Mouse (Mus musculus) left cerebral cortex, adult 2 months (tissue): ENCODE data around the gene Ldlrad1. TPM values are rescaled to one million over a fixed set of nuclear protein-coding genes. Genes with fewer than 3 reads are reported as not detected.

Experiments used
- DNase-seq, 2 experiments: peaks; one replicate each; pipeline ENCODE4 v3.0.0; 2021 to 2022; ENCODE audit warnings: low spot score in 2 of 2, mixed read lengths in 1 of 2; ENCODE audit errors: extremely low spot score in 1 of 2
- H3K27ac ChIP-seq: fragments of 200-600 bp; 2 replicates; pipeline ENCODE4 v1.8.1; 2022
- H3K4me3 ChIP-seq: fragments of 200-600 bp; 2 replicates; pipeline ENCODE4 v1.8.1; 2022
- CTCF ChIP-seq: fragments of 200-600 bp; IDR thresholded peaks from 2 replicates; pipeline ENCODE4 v1.8.1; 2022; ENCODE audit warnings: antibody characterized with exemption, mild to moderate bottlenecking, moderate library complexity
- intact Hi-C: fragments of 180-260 bp; cut with DNase I; formaldehyde crosslinking; loops from one replicate; pipeline ENCODE4 v1.15.1; 2025
- total RNA-seq, 2 experiments: library from RNA; stranded (reverse); gene quantifications; 2 replicates each; pipeline ENCODE4 v1.2.3; 2021

Gene Ldlrad1
- total RNA-seq, 2 experiments from 2014 or later = not detected

DNA sequence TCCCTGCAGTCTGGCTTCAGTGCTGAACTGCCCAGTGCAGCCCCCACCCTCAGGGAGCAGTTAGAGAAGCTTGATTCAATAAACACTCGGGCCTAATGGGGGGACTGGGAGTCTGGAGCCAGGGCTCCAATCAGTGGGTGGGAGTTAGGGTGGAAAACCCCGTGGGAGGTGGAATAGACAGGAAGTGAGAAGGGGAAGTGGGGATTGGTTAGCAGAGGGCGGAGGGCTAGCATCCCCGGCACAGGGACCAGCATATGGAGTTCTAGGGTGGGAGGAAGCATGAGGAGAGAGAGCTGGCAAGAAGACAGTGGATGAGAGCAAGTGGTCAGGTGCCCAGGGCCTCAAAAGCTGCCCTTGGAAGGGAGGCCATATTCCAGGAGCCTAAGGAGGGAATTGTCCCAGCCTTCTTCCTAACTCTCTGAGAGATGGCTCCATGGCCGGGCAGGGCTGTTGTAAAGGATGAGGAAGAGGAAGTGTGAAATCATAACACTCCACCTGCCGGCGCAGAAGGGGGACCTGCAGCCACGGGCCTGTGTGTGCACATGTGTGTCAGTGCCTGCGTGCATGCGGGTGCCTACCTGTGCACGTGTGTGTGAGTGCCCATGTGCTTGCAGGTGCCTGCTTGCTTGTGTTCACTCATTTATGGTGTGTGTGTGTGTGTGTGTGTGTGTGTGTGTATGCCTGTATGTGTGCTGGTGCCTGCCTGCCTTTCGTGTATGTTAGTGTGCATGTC is 4.5 kb downstream of the Ldlrad1 start:
- no peak for DNase-seq
- no peak for TF ChIP-seq CTCF
- intact Hi-C loops = no loop called here
- no peak overlapping the region for H3K27ac ChIP-seq
- H3K4me3 ChIP-seq = no peak overlapping the region

DNA sequence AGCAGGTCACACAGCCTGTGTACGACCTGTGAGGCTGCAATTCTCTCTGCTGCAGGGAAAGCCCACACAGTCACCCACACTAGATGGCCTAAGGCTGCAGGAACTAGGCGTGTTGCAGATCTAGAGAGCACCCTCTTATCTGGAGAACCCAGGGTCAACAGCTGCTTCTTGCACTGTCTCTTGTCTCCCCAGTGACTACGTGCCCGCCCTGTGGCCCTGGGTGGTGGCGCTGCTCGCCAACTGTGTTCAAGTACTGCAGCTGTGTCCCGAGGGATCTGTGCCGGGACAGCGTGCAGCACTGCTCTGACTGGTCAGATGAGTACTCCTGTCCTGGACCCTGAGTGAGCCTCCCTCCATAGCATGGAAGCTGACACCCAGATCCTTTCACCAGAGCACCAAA is 8.6 kb downstream of the Ldlrad1 start:
- no peak for TF ChIP-seq CTCF
- intact Hi-C loops = no loop called here
- Histone ChIP-seq H3K4me3 (no peak overlapping the region), H3K27ac (no peak overlapping the region)
- no peak for DNase-seq

DNA sequence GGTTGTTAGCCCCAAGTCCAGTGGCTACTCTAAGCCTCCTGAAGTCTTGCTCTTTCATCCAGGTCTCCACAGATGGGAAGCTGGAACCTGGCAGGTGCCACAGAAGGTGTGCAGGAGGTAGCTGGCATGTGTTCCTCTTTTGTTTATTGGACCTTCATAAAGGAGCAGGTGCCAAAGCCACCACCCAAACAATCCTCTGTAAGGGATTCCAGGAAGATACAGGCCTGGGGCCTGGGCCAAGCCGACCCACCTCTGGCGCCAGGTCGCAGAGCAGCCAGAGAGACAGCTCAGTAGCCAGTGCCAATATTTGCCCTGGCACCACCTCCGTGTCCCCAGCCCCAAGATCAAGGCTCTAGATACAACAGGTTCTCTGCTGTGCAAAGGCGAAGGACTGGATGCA is 12.5 kb downstream of the Ldlrad1 start:
- Histone ChIP-seq H3K27ac (no peak overlapping the region), H3K4me3 (no peak overlapping the region)
- DNase-seq = no peak
- intact Hi-C loops = no loop called here
- TF ChIP-seq CTCF = no peak

DNA sequence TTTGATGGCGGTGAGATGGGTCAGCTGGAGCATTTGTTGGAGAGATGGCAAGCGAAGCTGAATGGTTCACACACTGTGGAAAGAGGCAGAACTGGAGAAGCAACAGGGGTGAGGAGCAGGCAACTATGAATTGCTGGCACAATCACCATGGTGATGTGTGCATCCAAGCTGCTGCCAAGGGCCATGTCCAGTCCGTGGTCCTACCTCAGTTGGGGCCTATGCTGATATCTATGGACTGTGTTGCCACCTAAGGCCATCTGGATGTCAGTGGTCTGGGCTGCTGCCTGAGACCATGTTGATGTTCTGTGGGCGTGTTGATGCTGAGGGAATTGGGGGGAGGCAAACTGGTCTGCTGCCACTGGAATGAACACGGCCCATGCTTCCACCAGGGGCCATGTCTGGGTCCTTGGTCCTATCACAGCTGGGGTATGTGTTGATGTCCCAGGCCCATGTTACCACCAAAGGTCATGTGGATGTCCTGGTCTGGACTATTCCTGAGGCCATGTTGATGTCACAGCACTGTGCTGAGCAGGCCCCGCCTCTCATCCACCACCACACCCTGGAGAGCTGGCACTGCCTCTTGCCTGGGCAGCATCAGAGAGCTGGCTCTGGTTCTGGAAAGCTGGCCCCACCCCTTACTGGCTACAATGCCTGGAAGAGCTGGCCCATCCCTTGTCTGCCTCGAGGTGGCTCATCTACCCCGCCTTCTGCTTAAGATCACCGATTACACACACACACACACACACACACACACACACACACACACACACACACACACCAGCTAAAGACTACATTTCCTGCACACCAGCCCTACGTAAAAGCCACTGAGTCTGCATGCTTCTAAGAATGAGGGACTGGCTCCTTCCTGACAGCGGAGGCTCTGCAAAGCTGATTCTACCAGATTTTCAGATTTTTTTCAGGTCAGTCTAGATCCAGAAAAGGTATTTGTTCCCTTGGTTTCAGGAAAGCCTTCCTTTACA is 14.5 kb downstream of the Ldlrad1 start:
- Histone ChIP-seq H3K27ac (no peak overlapping the region), H3K4me3 (no peak overlapping the region)
- no peak for TF ChIP-seq CTCF
- no peak for DNase-seq
- intact Hi-C loops = no loop called here

DNA sequence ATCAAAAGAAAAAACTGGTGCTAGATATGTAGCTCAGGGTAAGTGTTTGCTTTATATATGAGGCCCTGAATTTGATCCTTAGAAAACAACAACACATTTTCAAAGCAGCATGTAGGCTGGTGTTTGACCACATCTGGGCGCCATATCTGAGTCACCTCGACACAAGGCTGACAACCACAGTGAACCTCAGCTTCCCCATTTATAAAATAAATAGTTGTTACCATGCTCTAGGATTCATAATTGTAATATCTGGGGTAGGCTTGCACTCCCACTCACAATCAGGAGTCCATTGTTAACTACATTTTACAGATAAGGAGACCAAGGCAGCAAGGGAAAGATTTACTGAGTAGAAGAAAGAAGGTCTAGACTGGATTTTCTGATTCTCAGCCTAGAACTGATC is 17.3 kb downstream of the Ldlrad1 start:
- intact Hi-C loops = no loop called here
- TF ChIP-seq CTCF = no peak
- DNase-seq = no peak
- Histone ChIP-seq H3K27ac (no peak overlapping the region), H3K4me3 (no peak overlapping the region)

DNA sequence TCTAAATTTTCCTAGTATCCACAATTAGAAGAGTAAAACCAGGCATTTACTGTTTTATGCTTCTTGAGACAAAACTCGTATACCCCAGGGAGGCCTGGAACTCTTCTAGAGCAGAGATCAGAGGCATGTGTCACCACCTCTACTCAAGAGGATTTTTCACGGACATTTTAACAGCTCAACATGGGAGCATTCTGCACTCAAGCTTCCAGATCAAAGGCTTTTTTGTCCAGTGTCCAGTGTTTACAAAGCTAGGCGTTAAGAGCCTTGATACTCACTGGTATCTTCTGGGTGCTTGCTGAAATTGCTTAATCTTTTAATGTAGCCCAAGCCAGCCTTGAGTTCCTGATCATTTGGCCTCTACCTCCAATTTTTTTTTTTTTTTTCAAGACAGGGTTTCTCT is 23.2 kb downstream of the Ldlrad1 start:
- DNase-seq = no peak
- Histone ChIP-seq H3K4me3 (no peak overlapping the region), H3K27ac (no peak overlapping the region)
- no peak for TF ChIP-seq CTCF
- intact Hi-C loops = loop anchor here (2.0 kb wide), 1 partner anchor 43 kb away; no protein-coding TSS in a partner anchor

DNA sequence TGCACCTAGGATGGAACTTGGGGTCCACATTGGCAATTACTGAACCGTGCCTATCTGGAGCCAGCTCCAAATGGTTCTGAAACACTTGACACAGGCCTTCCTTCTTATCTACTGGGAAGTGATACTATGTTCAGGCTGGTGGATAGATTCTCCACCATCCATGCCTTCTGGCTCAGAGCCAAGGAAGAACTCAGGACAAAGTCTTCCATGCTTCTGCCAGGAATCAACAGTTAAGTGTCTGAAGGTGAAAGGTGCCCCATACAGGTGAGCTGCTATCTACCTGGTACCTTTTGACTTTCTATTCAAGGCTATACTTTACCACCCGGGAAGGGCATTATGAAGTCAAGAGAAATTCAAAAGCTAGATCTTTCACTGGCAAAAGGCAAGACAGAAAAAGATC is 29.3 kb downstream of the Ldlrad1 start:
- no peak for DNase-seq
- no peak overlapping the region for H3K4me3 ChIP-seq
- intact Hi-C loops = no loop called here
- no peak for TF ChIP-seq CTCF
- H3K27ac ChIP-seq = no peak overlapping the region

DNA sequence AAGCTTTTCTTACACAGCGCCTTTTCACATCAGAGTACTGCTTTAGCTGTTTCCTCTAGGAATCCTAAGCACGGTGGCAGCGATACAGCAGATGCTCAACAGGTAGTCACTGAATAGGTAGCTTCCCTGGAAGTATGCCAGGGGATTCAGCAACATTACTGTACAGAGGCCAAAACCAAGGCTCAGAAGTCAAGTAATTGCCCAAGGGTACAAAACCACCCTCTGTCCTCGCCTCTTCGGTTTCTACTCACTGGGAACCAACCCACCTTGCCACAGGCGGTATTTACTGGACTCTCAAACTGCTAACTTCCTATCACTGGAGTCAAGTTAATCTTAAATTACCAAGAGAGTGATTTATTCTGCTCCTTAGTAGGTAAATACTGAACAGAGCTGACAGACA is 31.2 kb downstream of the Ldlrad1 start:
- no peak for DNase-seq
- intact Hi-C loops = no loop called here
- H3K4me3 ChIP-seq = no peak overlapping the region
- H3K27ac ChIP-seq = no peak overlapping the region
- TF ChIP-seq CTCF = no peak

DNA sequence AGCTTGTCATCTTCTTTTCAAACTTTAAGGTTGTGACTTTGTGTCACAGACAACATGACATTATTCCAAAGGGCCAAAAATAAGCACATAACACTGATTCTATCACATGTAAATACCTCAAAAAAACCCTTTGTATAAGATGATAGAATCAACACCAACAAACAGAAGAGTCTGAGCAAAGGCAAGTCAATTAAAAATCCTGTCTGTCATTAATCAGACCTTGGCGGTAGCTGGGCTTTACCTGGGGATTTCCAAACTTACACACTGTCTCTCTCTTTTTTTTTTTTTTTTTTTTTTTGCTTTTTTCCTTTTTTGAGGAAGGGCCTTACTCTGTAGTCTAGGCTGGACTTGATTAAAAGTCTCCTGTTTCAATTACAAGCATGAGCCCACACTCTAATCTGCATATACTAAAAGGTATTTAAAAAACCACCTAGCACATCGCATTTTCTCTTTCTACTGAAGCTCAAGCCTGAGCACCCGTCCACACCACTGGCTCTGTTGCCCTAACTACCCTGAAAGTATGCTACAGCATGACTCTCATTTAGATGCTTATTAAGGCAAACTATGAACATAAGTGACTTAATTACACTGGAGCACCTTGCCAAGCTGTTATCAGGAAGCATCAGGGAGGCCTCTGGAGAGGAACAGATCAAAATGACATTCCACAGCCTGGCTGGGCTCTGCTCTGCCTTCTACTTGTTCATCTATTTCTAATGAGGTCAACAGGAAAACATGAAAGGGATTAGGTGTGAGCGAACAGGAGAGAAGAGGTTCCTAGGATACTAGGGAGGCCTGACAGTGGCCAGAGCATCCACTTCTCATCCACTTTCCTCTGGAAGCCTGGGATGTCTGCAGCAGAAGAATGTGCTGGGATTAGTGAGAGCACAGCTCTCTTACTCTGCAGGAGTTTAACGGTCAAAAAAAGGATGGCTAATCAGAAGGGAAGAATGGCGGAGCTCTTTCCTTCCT is 34.7 kb downstream of the Ldlrad1 start:
- no peak for DNase-seq
- Histone ChIP-seq H3K4me3 (no peak overlapping the region), H3K27ac (peak overlapping the region; percentile 40)
- no peak for TF ChIP-seq CTCF
- intact Hi-C loops = no loop called here

DNA sequence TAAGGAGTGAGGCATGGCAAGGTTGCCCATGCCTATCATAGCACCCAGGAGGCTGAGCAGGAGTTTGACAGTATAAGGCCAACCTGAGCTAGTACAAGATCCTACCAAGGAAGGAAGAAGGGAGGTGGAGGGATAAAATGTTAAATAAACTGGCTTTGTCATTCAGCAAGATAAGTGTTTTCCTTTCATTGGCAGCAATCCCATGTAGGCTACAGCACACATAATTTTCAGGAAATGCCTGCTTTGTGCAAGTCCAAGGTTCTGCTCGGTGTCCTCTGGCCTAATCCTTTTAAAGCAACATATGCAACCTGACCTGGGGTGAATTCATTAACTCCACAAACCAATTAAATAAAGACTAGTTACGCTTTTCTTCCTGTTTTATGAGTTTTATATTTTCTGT is 36.4 kb downstream of the Ldlrad1 start:
- no peak for TF ChIP-seq CTCF
- no peak overlapping the region for H3K27ac ChIP-seq
- intact Hi-C loops = no loop called here
- no peak overlapping the region for H3K4me3 ChIP-seq
- DNase-seq = no peak

DNA sequence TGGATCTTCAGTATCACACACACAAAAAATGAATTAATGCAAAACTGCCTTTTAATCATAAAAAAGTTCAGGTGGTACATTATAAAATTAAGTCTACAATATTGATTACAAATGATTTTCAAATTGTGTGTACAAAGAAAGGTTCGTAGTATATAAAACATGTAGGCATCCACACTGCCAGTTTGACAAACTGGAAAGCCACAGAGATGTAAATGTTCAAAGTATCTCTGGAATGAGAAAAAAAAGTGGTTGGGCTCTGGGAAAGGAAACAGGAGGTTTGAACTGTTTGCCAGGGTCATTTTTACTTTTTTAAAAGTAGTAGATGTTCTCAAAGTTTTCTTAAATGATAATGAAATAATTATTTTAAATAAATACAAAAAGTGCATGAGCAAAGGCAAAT is 37.1 kb downstream of the Ldlrad1 start:
- no peak overlapping the region for H3K4me3 ChIP-seq
- TF ChIP-seq CTCF = no peak
- intact Hi-C loops = no loop called here
- DNase-seq = no peak
- no peak overlapping the region for H3K27ac ChIP-seq
